Comparison of ENCODE assay signal across 22 mouse cellular contexts in the genomic region with DNA sequence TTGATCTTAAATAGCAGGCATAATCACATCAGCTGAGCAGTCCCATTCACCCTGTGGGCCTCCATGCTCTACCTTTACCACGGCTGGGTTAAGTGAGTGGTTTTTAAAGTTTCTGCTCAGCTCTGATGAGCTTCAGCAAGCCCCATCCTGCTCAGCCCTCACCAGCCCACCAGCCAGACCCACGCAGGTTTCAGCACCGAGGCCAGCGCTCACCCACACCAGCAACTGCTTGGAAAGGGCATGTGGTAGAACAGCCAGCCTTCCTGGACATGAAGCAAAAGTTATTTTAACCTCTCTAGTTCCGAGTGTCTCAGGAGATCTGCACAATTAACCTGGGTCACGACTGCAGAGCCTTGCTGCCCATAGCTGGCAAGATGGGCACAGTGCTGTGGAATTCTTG. TPM values are rescaled to one million over a fixed set of nuclear protein-coding genes. Genes with fewer than 3 reads are reported as not detected.
DNase-seq lines count a peak whose midpoint lies in the region; ATAC-seq and TF ChIP-seq lines count a peak whose summit lies in the region.
"Had no signal": no experiment of that assay in that cellular context is flagged by ENCODE, and none has a peak within 500 bp of the region (broad histone marks: within the 10 kb centered on the region; RNA-seq: fewer than 3 reads in every experiment).

No protein-coding gene starts in this region.

- no peak overlapping the region for H3K4me3 ChIP-seq in forebrain, embryonic 10.5 days
- no peak overlapping the region for H3K4me3 ChIP-seq in forebrain, embryonic 16.5 days (replicated peaks; ENCODE audit: low read length)
- no peak overlapping the region for H3K4me3 ChIP-seq in kidney, adult 2 months (ENCODE audit: insufficient read depth, low read depth, low read length)
- H3K4me3 ChIP-seq: embryonic facial prominence, embryonic 13.5 days; forebrain, embryonic 13.5 days; layer of hippocampus, adult 2 months; midbrain, embryonic 13.5 days; neural tube, embryonic 13.5 days had no signal

- H3K9me3 ChIP-seq in forebrain, embryonic 10.5 days = no peaks in the 10 kb centered on the region
- no peaks in the 10 kb centered on the region for H3K9me3 ChIP-seq in forebrain, embryonic 16.5 days (ENCODE audit: control insufficient read depth, low read length)
- H3K9me3 ChIP-seq: embryonic facial prominence, embryonic 13.5 days; forebrain, embryonic 13.5 days; midbrain, embryonic 13.5 days; neural tube, embryonic 13.5 days had no signal

- H3K27ac ChIP-seq in forebrain, embryonic 10.5 days = no peak overlapping the region
- H3K27ac ChIP-seq in forebrain, embryonic 16.5 days (ENCODE audit: low read length) = no peak overlapping the region
- no peak overlapping the region for H3K27ac ChIP-seq in kidney, adult 2 months (ENCODE audit: insufficient read depth, low read depth, low read length)
- H3K27ac ChIP-seq: embryonic facial prominence, embryonic 13.5 days; forebrain, embryonic 13.5 days; layer of hippocampus, adult 2 months; liver, embryonic 14.5 days; midbrain, embryonic 13.5 days; neural tube, embryonic 13.5 days had no signal

- H3K9ac ChIP-seq in forebrain, embryonic 16.5 days (replicated peaks; ENCODE audit: low read depth, low read length) = no peak overlapping the region
- H3K9ac ChIP-seq: embryonic facial prominence, embryonic 13.5 days; forebrain, embryonic 13.5 days; liver, embryonic 14.5 days; midbrain, embryonic 13.5 days; neural tube, embryonic 13.5 days had no signal

- TF ChIP-seq POLR2A in kidney, adult 2 months (IDR thresholded peaks at IDR 0.05; ENCODE audit: low read depth, low read length) = no peak

- H3K36me3 ChIP-seq in forebrain, embryonic 10.5 days (replicated peaks) = no peaks in the 10 kb centered on the region
- H3K36me3 ChIP-seq in forebrain, embryonic 16.5 days (ENCODE audit: control insufficient read depth, insufficient read depth) = no peaks in the 10 kb centered on the region
- no peaks in the 10 kb centered on the region for H3K36me3 ChIP-seq in kidney, adult 2 months (ENCODE audit: control insufficient read depth, insufficient read depth, low read length)
- H3K36me3 ChIP-seq: embryonic facial prominence, embryonic 13.5 days; G1E; midbrain, embryonic 13.5 days; neural tube, embryonic 13.5 days had no signal

- H3K4me1 ChIP-seq in forebrain, embryonic 10.5 days = no peaks in the 10 kb centered on the region
- H3K4me1 ChIP-seq in forebrain, embryonic 16.5 days (replicated peaks; ENCODE audit: control insufficient read depth, insufficient read depth, low read length) = no peaks in the 10 kb centered on the region
- no peaks in the 10 kb centered on the region for H3K4me1 ChIP-seq in kidney, adult 2 months (ENCODE audit: control insufficient read depth, insufficient read depth, low read length)
- H3K4me1 ChIP-seq: embryonic facial prominence, embryonic 13.5 days; forebrain, embryonic 13.5 days; midbrain, embryonic 13.5 days had no signal

- no peaks in the 10 kb centered on the region for H3K27me3 ChIP-seq in forebrain, embryonic 10.5 days (ENCODE audit: poor library complexity, severe bottlenecking)
- no peaks in the 10 kb centered on the region for H3K27me3 ChIP-seq in forebrain, embryonic 16.5 days (replicated peaks; ENCODE audit: control insufficient read depth, insufficient read depth, low read length)
- no peaks in the 10 kb centered on the region for H3K27me3 ChIP-seq in kidney, adult 2 months (replicated peaks; ENCODE audit: control insufficient read depth, insufficient read depth, low read length)
- H3K27me3 ChIP-seq: embryonic facial prominence, embryonic 13.5 days; forebrain, embryonic 13.5 days; neural tube, embryonic 13.5 days had no signal

- ATAC-seq in forebrain, embryonic 16.5 days = no peak
- ATAC-seq: forebrain, embryonic 13.5 days; midbrain, embryonic 13.5 days had no signal

- peak; percentile 27 for DNase-seq in forebrain, embryonic 10.5 days (ENCODE audit: extremely low spot score, low spot score)
- peak; percentile 67 to 69 for DNase-seq in kidney, postnatal 4 days
- DNase-seq in kidney, adult 2 months = no peak
- peak; percentile 13 for DNase-seq in NIH3T3 (ENCODE audit: low read depth)
- peak; percentile 29 for DNase-seq in forelimb bud, embryonic 11.5 days (ENCODE audit: low read depth, low spot score)
- no peak for DNase-seq in urinary bladder, postnatal 14 days (ENCODE audit: low spot score)
- DNase-seq in cerebellum, postnatal 10 days = no peak
- DNase-seq: cerebellum, adult 9-10 months; gastrocnemius, postnatal 10 days; heart, postnatal 14 days; kidney, adult 11 months; lung, postnatal 4 days; thymus, adult 18-20 months had no signal

- no peak for TF ChIP-seq CTCF in kidney, adult 2 months (conservative IDR thresholded peaks at IDR 0.05; ENCODE audit: insufficient read depth, insufficient read length, low read depth, low read length)

- WGBS in forebrain, embryonic 10.5 days = 49% methylated on average over 6 of the region's 6 CpGs
- 51% methylated on average over 6 of the region's 6 CpGs for WGBS in forebrain, embryonic 16.5 days
- 30% methylated on average over 6 of the region's 6 CpGs for WGBS in kidney, adult 2 months

- no peak overlapping the region for H3K4me2 ChIP-seq in forebrain, embryonic 16.5 days (ENCODE audit: low read length)
- H3K4me2 ChIP-seq: embryonic facial prominence, embryonic 13.5 days; forebrain, embryonic 13.5 days; midbrain, embryonic 13.5 days; neural tube, embryonic 13.5 days had no signal

RNA-seq across cellular contexts. Expression of a gene that starts 18.7 kb away (rescaled TPM):
- polyA plus RNA-seq in forebrain, embryonic 10.5 days (2016; fragmentation: Nextera tagmentation; extraction: Ambion mirVana) = 0.84 and 1.2 TPM in 2 replicates
- polyA plus RNA-seq in forebrain, embryonic 16.5 days (2015; fragmentation: Nextera tagmentation; extraction: Ambion mirVana) = 9.5 and 10.4 TPM in 2 replicates
- polyA plus RNA-seq in kidney, adult 2 months (2012; rRNA removed) = 0.22 and 0.30 TPM in 2 replicates
- polyA plus RNA-seq: C2C12, G1E had no signal

Comparison
In these comparisons a context has a peak if more than half of its experiments do, and no peak if none do; other contexts are left out.
1. DNase-seq: peak in forebrain, embryonic 10.5 days (single experiment), kidney, postnatal 4 days (2 of 2), NIH3T3 (single experiment) and forelimb bud, embryonic 11.5 days (single experiment); none in kidney, adult 2 months (single experiment), urinary bladder, postnatal 14 days (single experiment) and cerebellum, postnatal 10 days (0 of 2).